Mouse (Mus musculus) intestine, embryonic 15.5 days (tissue): ENCODE results near the gene Gm37240. TPM values are rescaled to one million over a fixed set of nuclear protein-coding genes. Genes with fewer than 3 reads are reported as not detected.

Source experiments
- ATAC-seq: fragments of 200-750 bp; cut with Nextera tagmentation; 2 replicates; pipeline ENCODE4 v1.8.0; 2017; ENCODE audit warnings: moderate TSS enrichment, moderate library complexity
- H3K27ac ChIP-seq: fragments of 300-500 bp; sonication (generic); 2 replicates; pipeline ENCODE4 v1.5.1; 2015; ENCODE audit warnings: mild to moderate bottlenecking, inconsistent platforms
- H3K27me3 ChIP-seq: fragments of 300-500 bp; sonication (generic); replicated peaks from 2 replicates; pipeline ENCODE4 v1.6.1; 2015; ENCODE audit warnings: inconsistent platforms
- H3K36me3 ChIP-seq: fragments of 300-500 bp; sonication (generic); 2 replicates; pipeline ENCODE4 v1.6.1; 2015; ENCODE audit warnings: inconsistent platforms
- H3K4me1 ChIP-seq: fragments of 300-500 bp; sonication (generic); replicated peaks from 2 replicates; pipeline ENCODE4 v1.6.1; 2015; ENCODE audit warnings: inconsistent platforms
- H3K4me2 ChIP-seq: fragments of 300-500 bp; sonication (generic); replicated peaks from 2 replicates; pipeline ENCODE4 v1.6.1; 2015; ENCODE audit warnings: mild to moderate bottlenecking, inconsistent platforms
- H3K4me3 ChIP-seq: fragments of 300-500 bp; sonication (generic); replicated peaks from 2 replicates; pipeline ENCODE4 v1.5.1; 2015; ENCODE audit warnings: inconsistent platforms
- H3K9ac ChIP-seq: fragments of 300-500 bp; sonication (generic); 2 replicates; pipeline ENCODE4 v1.6.1; 2015; ENCODE audit warnings: inconsistent platforms
- H3K9me3 ChIP-seq: fragments of 300-500 bp; sonication (generic); 2 replicates; pipeline ENCODE4 v1.6.1; 2016; ENCODE audit warnings: inconsistent platforms
- WGBS: fragments of 180-500 bp; shearing (Covaris S2); methylation state at CpG from one replicate; pipeline ENCODE4 v1.1.7; 2015; 5-methylcytosine and 5-hydroxymethylcytosine counted together
- polyA plus RNA-seq: library from polyadenylated mRNA; unstranded; fragments of >200 nt; fragmentation: Nextera tagmentation; extraction: Ambion mirVana; gene quantifications from 2 replicates; pipeline ENCODE4 v1.2.1, GENCODE M21; 2015

Gene Gm37240
- polyA plus RNA-seq, 1 experiment from 2014 or later: 6.5 TPM

- ATAC-seq: no peak
- H3K36me3 ChIP-seq: no peaks in the 10 kb centered on the region
- no peaks in the 10 kb centered on the region for H3K9me3 ChIP-seq
- WGBS: 65% methylated on average over 4 of the region's 4 CpGs
- no peak overlapping the region for H3K4me2 ChIP-seq
- no peaks in the 10 kb centered on the region for H3K4me1 ChIP-seq
- no peak overlapping the region for H3K4me3 ChIP-seq
- no peak overlapping the region for H3K27ac ChIP-seq
- no peak overlapping the region for H3K9ac ChIP-seq
- no peaks in the 10 kb centered on the region for H3K27me3 ChIP-seq
Measured at GRCm38 (mm10) chr3:85417663-85418062, 469.7 kb downstream of the Gm37240 start.

GRCm38 (mm10) chr3:85398841-85399240 is 488.5 kb downstream of the Gm37240 start:
- H3K9me3 ChIP-seq: no peaks in the 10 kb centered on the region
- H3K27me3 ChIP-seq: no peaks in the 10 kb centered on the region
- H3K4me1 ChIP-seq: no peaks in the 10 kb centered on the region
- no peak overlapping the region for H3K4me3 ChIP-seq
- no peak for ATAC-seq
- no peaks in the 10 kb centered on the region for H3K36me3 ChIP-seq
- H3K27ac ChIP-seq: no peak overlapping the region
- no peak overlapping the region for H3K4me2 ChIP-seq
- no peak overlapping the region for H3K9ac ChIP-seq

GRCm38 (mm10) chr3:85398483-85398835 is 488.9 kb downstream of the Gm37240 start:
- Histone ChIP-seq H3K4me3 (no peak overlapping the region), H3K27me3 (no peaks in the 10 kb centered on the region), H3K4me2 (no peak overlapping the region), H3K36me3 (no peaks in the 10 kb centered on the region), H3K9ac (no peak overlapping the region), H3K9me3 (no peaks in the 10 kb centered on the region), H3K27ac (no peak overlapping the region), H3K4me1 (no peaks in the 10 kb centered on the region)
- 86% methylated on average over 1 of the region's 1 CpGs for WGBS
- no peak for ATAC-seq

- H3K36me3 ChIP-seq: no peaks in the 10 kb centered on the region
- ATAC-seq: no peak
- H3K27ac ChIP-seq: no peak overlapping the region
- no peak overlapping the region for H3K4me2 ChIP-seq
- H3K4me1 ChIP-seq: no peaks in the 10 kb centered on the region
- H3K9me3 ChIP-seq: no peaks in the 10 kb centered on the region
- H3K27me3 ChIP-seq: no peaks in the 10 kb centered on the region
- no peak overlapping the region for H3K4me3 ChIP-seq
- no peak overlapping the region for H3K9ac ChIP-seq
Measured at GRCm38 (mm10) chr3:85397816-85398482, 489.4 kb downstream of the Gm37240 start.

GRCm38 (mm10) chr3:85393395-85393794 is 493.9 kb downstream of the Gm37240 start:
- ATAC-seq: no peak
- H3K4me1 ChIP-seq: no peaks in the 10 kb centered on the region
- no peaks in the 10 kb centered on the region for H3K36me3 ChIP-seq
- 89% methylated on average over 3 of the region's 3 CpGs for WGBS
- H3K9me3 ChIP-seq: no peaks in the 10 kb centered on the region
- no peak overlapping the region for H3K4me3 ChIP-seq
- H3K27ac ChIP-seq: no peak overlapping the region
- no peaks in the 10 kb centered on the region for H3K27me3 ChIP-seq
- no peak overlapping the region for H3K4me2 ChIP-seq
- no peak overlapping the region for H3K9ac ChIP-seq

GRCm38 (mm10) chr3:85391756-85392155 is 495.6 kb downstream of the Gm37240 start:
- no peak for ATAC-seq
- no peak overlapping the region for H3K4me3 ChIP-seq
- no peaks in the 10 kb centered on the region for H3K4me1 ChIP-seq
- no peak overlapping the region for H3K9ac ChIP-seq
- H3K36me3 ChIP-seq: no peaks in the 10 kb centered on the region
- no peaks in the 10 kb centered on the region for H3K27me3 ChIP-seq
- no peak overlapping the region for H3K4me2 ChIP-seq
- 85% methylated on average over 6 of the region's 6 CpGs for WGBS
- no peaks in the 10 kb centered on the region for H3K9me3 ChIP-seq
- H3K27ac ChIP-seq: no peak overlapping the region

GRCm38 (mm10) chr3:85391111-85391510 is 496.2 kb downstream of the Gm37240 start:
- Histone ChIP-seq H3K9ac (no peak overlapping the region), H3K9me3 (no peaks in the 10 kb centered on the region), H3K4me3 (no peak overlapping the region), H3K36me3 (no peaks in the 10 kb centered on the region), H3K27ac (no peak overlapping the region), H3K4me2 (no peak overlapping the region), H3K27me3 (no peaks in the 10 kb centered on the region), H3K4me1 (no peaks in the 10 kb centered on the region)
- WGBS: 67% methylated on average over 2 of the region's 2 CpGs
- ATAC-seq: no peak

GRCm38 (mm10) chr3:85385371-85385770 is 501.9 kb downstream of the Gm37240 start:
- H3K9ac ChIP-seq: no peak overlapping the region

GRCm38 (mm10) chr3:85383330-85383729 is 504.0 kb downstream of the Gm37240 start:
- ATAC-seq: no peak
- 73% methylated on average over 3 of the region's 3 CpGs for WGBS
- no peak overlapping the region for H3K9ac ChIP-seq

More at GRCm38 (mm10) chr3:85385371-85385770, 501.9 kb downstream of the Gm37240 start:
- Histone ChIP-seq H3K36me3 (no peaks in the 10 kb centered on the region), H3K4me2 (no peak overlapping the region), H3K4me3 (no peak overlapping the region), H3K9me3 (no peaks in the 10 kb centered on the region), H3K27ac (no peak overlapping the region), H3K27me3 (no peaks in the 10 kb centered on the region), H3K4me1 (no peaks in the 10 kb centered on the region)
- no peak for ATAC-seq

GRCm38 (mm10) chr3:85378703-85379395 is 508.5 kb downstream of the Gm37240 start:
- Histone ChIP-seq H3K9ac (no peak overlapping the region), H3K36me3 (no peaks in the 10 kb centered on the region), H3K27me3 (no peaks in the 10 kb centered on the region), H3K4me2 (no peak overlapping the region), H3K4me3 (no peak overlapping the region), H3K9me3 (no peaks in the 10 kb centered on the region), H3K27ac (no peak overlapping the region), H3K4me1 (no peaks in the 10 kb centered on the region)
- whole genome bisulfite sequencing: 75% methylated on average over 16 of the region's 16 CpGs
- no peak for ATAC-seq

More at GRCm38 (mm10) chr3:85383330-85383729, 504.0 kb downstream of the Gm37240 start:
- Histone ChIP-seq H3K4me3 (no peak overlapping the region), H3K9me3 (no peaks in the 10 kb centered on the region), H3K4me2 (no peak overlapping the region), H3K36me3 (no peaks in the 10 kb centered on the region), H3K27me3 (no peaks in the 10 kb centered on the region), H3K27ac (no peak overlapping the region), H3K4me1 (no peaks in the 10 kb centered on the region)

GRCm38 (mm10) chr3:85377946-85378702 is 509.2 kb downstream of the Gm37240 start:
- no peak overlapping the region for H3K4me3 ChIP-seq
- no peak overlapping the region for H3K9ac ChIP-seq
- no peaks in the 10 kb centered on the region for H3K9me3 ChIP-seq
- H3K4me2 ChIP-seq: no peak overlapping the region
- H3K27me3 ChIP-seq: no peaks in the 10 kb centered on the region
- H3K36me3 ChIP-seq: no peaks in the 10 kb centered on the region
- 61% methylated on average over 13 of the region's 13 CpGs for WGBS
- H3K4me1 ChIP-seq: no peaks in the 10 kb centered on the region
- H3K27ac ChIP-seq: no peak overlapping the region
- no peak for ATAC-seq

- H3K27ac ChIP-seq: no peak overlapping the region
- no peaks in the 10 kb centered on the region for H3K4me1 ChIP-seq
- no peaks in the 10 kb centered on the region for H3K27me3 ChIP-seq
- no peak overlapping the region for H3K4me2 ChIP-seq
- no peak overlapping the region for H3K4me3 ChIP-seq
- H3K9ac ChIP-seq: no peak overlapping the region
- no peaks in the 10 kb centered on the region for H3K9me3 ChIP-seq
- H3K36me3 ChIP-seq: no peaks in the 10 kb centered on the region
- WGBS: 82% methylated on average over 3 of the region's 3 CpGs
- no peak for ATAC-seq
Measured at GRCm38 (mm10) chr3:85377505-85377904, 509.8 kb downstream of the Gm37240 start.
